Mouse (Mus musculus): Measurements from ENCODE around the gene Gm29797. TPM values are rescaled to one million over a fixed set of nuclear protein-coding genes. Genes with fewer than 3 reads are reported as not detected.

Gm29797 gene
- total RNA-seq, 2 experiments from 2014 or later = not detected

GRCm38 (mm10) chr2:181695776-181696175 is 38.9 kb downstream of the Gm29797 start:
- ATAC-seq (ENCODE audit: poor library complexity, severe bottlenecking) = no peak

- ATAC-seq (ENCODE audit: poor library complexity, severe bottlenecking) = no peak
Measured at GRCm38 (mm10) chr2:181696801-181697420, 40.1 kb downstream of the Gm29797 start.

DNA sequence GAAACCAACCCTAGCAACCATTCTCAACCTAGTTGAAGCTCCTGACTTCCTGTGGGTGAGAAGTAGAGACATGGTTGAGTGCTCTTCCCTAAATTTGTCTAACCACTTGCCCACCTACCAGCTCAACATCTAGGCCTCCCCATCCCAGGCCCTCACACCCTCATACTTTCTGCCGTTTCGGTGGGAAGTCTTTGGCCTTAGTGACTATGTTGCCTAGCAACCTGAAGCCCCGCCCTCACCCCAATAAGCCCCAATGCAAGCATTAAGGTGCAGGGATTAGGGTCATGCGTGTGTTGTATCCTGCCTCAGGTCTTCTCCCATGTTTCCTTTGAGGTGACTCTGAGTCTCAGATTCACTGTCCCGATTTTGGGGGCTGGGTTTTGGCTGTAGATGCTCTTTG is 41.4 kb downstream of the Gm29797 start, which contains the start of gene Lkaaear1:
Gene Lkaaear1 (minus strand): TSS at position 202 of the 400 bp plus-strand sequence.
- ATAC-seq (ENCODE audit: poor library complexity, severe bottlenecking) = no peak

DNA sequence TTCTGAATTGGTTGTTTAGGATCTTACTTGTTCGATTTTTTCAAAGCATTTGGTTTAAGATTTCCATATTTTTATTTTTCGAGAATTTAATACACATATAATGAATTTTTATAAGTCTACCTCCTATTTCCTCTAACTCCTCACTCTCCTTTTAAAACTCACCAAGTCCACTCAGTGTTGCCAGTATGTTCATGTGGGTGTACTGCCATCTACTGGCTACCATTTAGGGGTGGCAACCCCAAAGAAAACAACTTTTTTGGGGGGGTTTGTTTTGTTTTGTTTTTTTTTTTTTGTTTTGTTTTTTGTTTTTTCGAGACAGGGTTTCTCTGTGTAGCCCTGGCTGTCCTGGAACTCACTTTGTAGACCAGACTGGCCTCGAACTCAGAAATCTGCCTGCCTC is 49.8 kb downstream of the Gm29797 start:
- peak; percentile 96 for ATAC-seq (ENCODE audit: poor library complexity, severe bottlenecking)

Other genes with a start within 250 kb of the Gm29797 start
- gene Zbtb46, start 197.6 kb upstream of the Gm29797 start, total RNA-seq (2015) = 1.4 and 2.5 TPM in 2 replicates
- gene Zbtb46, start 197.6 kb upstream of the Gm29797 start, total RNA-seq (2017) = 2.3 and 3.9 TPM in 2 replicates
- not detected in 2 replicates for gene Abhd16b, start 163.8 kb upstream of the Gm29797 start, total RNA-seq (2015)
- not detected in 2 replicates for gene Abhd16b, start 163.8 kb upstream of the Gm29797 start, total RNA-seq (2017)
- gene Tpd52l2, start 159.9 kb upstream of the Gm29797 start, total RNA-seq (2015) = 37.8 and 55.2 TPM in 2 replicates
- gene Tpd52l2, start 159.9 kb upstream of the Gm29797 start, total RNA-seq (2017) = 61.6 and 102 TPM in 2 replicates
- 32.2 and 35.1 TPM in 2 replicates for gene Dnajc5, start 136.5 kb upstream of the Gm29797 start, total RNA-seq (2015)
- gene Dnajc5, start 136.5 kb upstream of the Gm29797 start, total RNA-seq (2017) = 39.7 and 44.9 TPM in 2 replicates
- 86.0 and 103 TPM in 2 replicates for gene Uckl1, start 72.1 kb upstream of the Gm29797 start, total RNA-seq (2015)
- 65.2 and 79.3 TPM in 2 replicates for gene Uckl1, start 72.1 kb upstream of the Gm29797 start, total RNA-seq (2017)
- gene Prpf6, start 65.2 kb upstream of the Gm29797 start, total RNA-seq (2015) = 13.3 and 15.1 TPM in 2 replicates
- 68.0 and 68.1 TPM in 2 replicates for gene Prpf6, start 65.2 kb upstream of the Gm29797 start, total RNA-seq (2017)
- 3.6 and 4.7 TPM in 2 replicates for gene Zfp512b, start 64.2 kb upstream of the Gm29797 start, total RNA-seq (2015)
- gene Zfp512b, start 64.2 kb upstream of the Gm29797 start, total RNA-seq (2017) = 8.1 and 9.9 TPM in 2 replicates
- gene Samd10, start 57.8 kb upstream of the Gm29797 start, total RNA-seq (2015) = 7.4 and 9.7 TPM in 2 replicates
- 2.3 and 2.8 TPM in 2 replicates for gene Samd10, start 57.8 kb upstream of the Gm29797 start, total RNA-seq (2017)
- 0.14 and 0.20 TPM in 2 replicates for gene Sox18, start 14.6 kb downstream of the Gm29797 start, total RNA-seq (2015)
- gene Sox18, start 14.6 kb downstream of the Gm29797 start, total RNA-seq (2017) = not detected in 2 replicates
- 9.4 and 9.6 TPM in 2 replicates for gene Tcea2, start 23.3 kb downstream of the Gm29797 start, total RNA-seq (2015)
- gene Tcea2, start 23.3 kb downstream of the Gm29797 start, total RNA-seq (2017) = 6.3 and 8.2 TPM in 2 replicates
- gene Rgs19, start 36.9 kb downstream of the Gm29797 start, total RNA-seq (2015) = 502 and 576 TPM in 2 replicates
- gene Rgs19, start 36.9 kb downstream of the Gm29797 start, total RNA-seq (2017) = 162 and 178 TPM in 2 replicates
- gene Lkaaear1, start 41.4 kb downstream of the Gm29797 start, total RNA-seq (2015) = not detected in 2 replicates
- gene Lkaaear1, start 41.4 kb downstream of the Gm29797 start, total RNA-seq (2017) = not detected in 2 replicates
- not detected in 2 replicates for gene Oprl1, start 58.0 kb downstream of the Gm29797 start, total RNA-seq (2015)
- gene Oprl1, start 58.0 kb downstream of the Gm29797 start, total RNA-seq (2017) = not detected in 2 replicates
- not detected in 2 replicates for gene Myt1, start 106.3 kb downstream of the Gm29797 start, total RNA-seq (2015)
- not detected in 2 replicates for gene Myt1, start 106.3 kb downstream of the Gm29797 start, total RNA-seq (2017)
- 18.0 and 23.6 TPM in 2 replicates for gene Pcmtd2, start 180.8 kb downstream of the Gm29797 start, total RNA-seq (2015)
- gene Pcmtd2, start 180.8 kb downstream of the Gm29797 start, total RNA-seq (2017) = 24.5 and 24.8 TPM in 2 replicates
- 15.6 and 22.3 TPM in 2 replicates for gene Polr3k, start 207.3 kb downstream of the Gm29797 start, total RNA-seq (2015)
- 19.6 and 19.8 TPM in 2 replicates for gene Polr3k, start 207.3 kb downstream of the Gm29797 start, total RNA-seq (2017)